Mouse (Mus musculus): ENCODE measurements around the gene Rpap3. TPM values are rescaled to one million over a fixed set of nuclear protein-coding genes. Genes with fewer than 3 reads are reported as not detected.

Rpap3 gene
- total and polyA plus RNA-seq, 3 experiments, result 4.4 to 14.2 (median 12.7) TPM

- H3K4me3 ChIP-seq, result no peak overlapping the region
- WGBS, result 63% methylated on average over 6 of the region's 6 CpGs
- TF ChIP-seq EP300 (IDR thresholded peaks at IDR 0.05; ENCODE audit: insufficient read depth, low read depth, low read length) (no peak), POLR2A (IDR thresholded peaks at IDR 0.05; ENCODE audit: insufficient read depth, low read depth, low read length) (no peak), CTCF (IDR thresholded peaks at IDR 0.05) (no peak)
- intact Hi-C loops (cut with DNase I), result no loop called here
- DNase-seq, result no peak
- H3K9ac ChIP-seq (ENCODE audit: low read depth, low read length), result no peak overlapping the region
- peaks cover 27% of the 10 kb centered on the region for H3K4me1 ChIP-seq (ENCODE audit: control insufficient read depth, insufficient read depth, low read length)
- H3K27me3 ChIP-seq (ENCODE audit: control insufficient read depth, insufficient read depth, low read length), result no peaks in the 10 kb centered on the region
- no peak overlapping the region for H3K27ac ChIP-seq
- H3K36me3 ChIP-seq (ENCODE audit: control insufficient read depth, insufficient read depth, low read length), result no peaks in the 10 kb centered on the region
- no peaks in the 10 kb centered on the region for H3K79me2 ChIP-seq (replicated peaks; ENCODE audit: control insufficient read depth, insufficient read depth, low read length)
Measured at GRCm38 (mm10) chr15:97725198-97725785, 19.7 kb upstream of the Rpap3 start.

GRCm38 (mm10) chr15:97724346-97725197 lies 18.9 kb upstream of the Rpap3 start:
- Histone ChIP-seq H3K79me2 (replicated peaks; ENCODE audit: control insufficient read depth, insufficient read depth, low read length) (no peaks in the 10 kb centered on the region), H3K27ac (no peak overlapping the region), H3K9ac (ENCODE audit: low read depth, low read length) (no peak overlapping the region), H3K4me3 (no peak overlapping the region), H3K4me1 (ENCODE audit: control insufficient read depth, insufficient read depth, low read length) (peaks cover 22% of the 10 kb centered on the region), H3K27me3 (ENCODE audit: control insufficient read depth, insufficient read depth, low read length) (no peaks in the 10 kb centered on the region), H3K36me3 (ENCODE audit: control insufficient read depth, insufficient read depth, low read length) (no peaks in the 10 kb centered on the region)
- WGBS, result 94% methylated on average over 17 of the region's 17 CpGs
- no peak for DNase-seq
- intact Hi-C loops (cut with DNase I), result no loop called here
- no peak for TF ChIP-seq CTCF (IDR thresholded peaks at IDR 0.05)
- TF ChIP-seq POLR2A (IDR thresholded peaks at IDR 0.05; ENCODE audit: insufficient read depth, low read depth, low read length), result no peak
- TF ChIP-seq EP300 (IDR thresholded peaks at IDR 0.05; ENCODE audit: insufficient read depth, low read depth, low read length), result no peak

GRCm38 (mm10) chr15:97723536-97724345 lies 18.1 kb upstream of the Rpap3 start:
- no peak for DNase-seq
- no peak overlapping the region for H3K27ac ChIP-seq
- H3K4me1 ChIP-seq (ENCODE audit: control insufficient read depth, insufficient read depth, low read length), result peaks cover 22% of the 10 kb centered on the region
- H3K4me3 ChIP-seq, result no peak overlapping the region
- no peak overlapping the region for H3K9ac ChIP-seq (ENCODE audit: low read depth, low read length)
- WGBS, result 85% methylated on average over 6 of the region's 6 CpGs
- TF ChIP-seq POLR2A (IDR thresholded peaks at IDR 0.05; ENCODE audit: insufficient read depth, low read depth, low read length) (no peak), EP300 (IDR thresholded peaks at IDR 0.05; ENCODE audit: insufficient read depth, low read depth, low read length) (no peak)
- H3K36me3 ChIP-seq (ENCODE audit: control insufficient read depth, insufficient read depth, low read length), result no peaks in the 10 kb centered on the region
- intact Hi-C loops (cut with DNase I), result no loop called here
- no peaks in the 10 kb centered on the region for H3K27me3 ChIP-seq (ENCODE audit: control insufficient read depth, insufficient read depth, low read length)
- no peaks in the 10 kb centered on the region for H3K79me2 ChIP-seq (replicated peaks; ENCODE audit: control insufficient read depth, insufficient read depth, low read length)

- no peak overlapping the region for H3K4me3 ChIP-seq
- H3K79me2 ChIP-seq (replicated peaks; ENCODE audit: control insufficient read depth, insufficient read depth, low read length), result no peaks in the 10 kb centered on the region
- peak in 1 of 2 experiments; percentile 32 for DNase-seq
- intact Hi-C loops (cut with DNase I), result no loop called here
- no peak for TF ChIP-seq EP300 (IDR thresholded peaks at IDR 0.05; ENCODE audit: insufficient read depth, low read depth, low read length)
- TF ChIP-seq CTCF (IDR thresholded peaks at IDR 0.05), result no peak
- TF ChIP-seq POLR2A (IDR thresholded peaks at IDR 0.05; ENCODE audit: insufficient read depth, low read depth, low read length), result no peak
- peak overlapping the region; percentile 93 for H3K27ac ChIP-seq
- peaks cover 23% of the 10 kb centered on the region for H3K4me1 ChIP-seq (ENCODE audit: control insufficient read depth, insufficient read depth, low read length)
- WGBS, result 57% methylated on average over 15 of the region's 15 CpGs
- H3K9ac ChIP-seq (ENCODE audit: low read depth, low read length), result no peak overlapping the region; the same call in 1 of the 2 replicates
- no peaks in the 10 kb centered on the region for H3K36me3 ChIP-seq (ENCODE audit: control insufficient read depth, insufficient read depth, low read length)
- no peaks in the 10 kb centered on the region for H3K27me3 ChIP-seq (ENCODE audit: control insufficient read depth, insufficient read depth, low read length)
Measured at GRCm38 (mm10) chr15:97721008-97721701, 15.5 kb upstream of the Rpap3 start.

- Histone ChIP-seq H3K4me1 (ENCODE audit: control insufficient read depth, insufficient read depth, low read length) (peaks cover 23% of the 10 kb centered on the region), H3K4me3 (peak overlapping the region; percentile 13), H3K27me3 (ENCODE audit: control insufficient read depth, insufficient read depth, low read length) (no peaks in the 10 kb centered on the region), H3K79me2 (replicated peaks; ENCODE audit: control insufficient read depth, insufficient read depth, low read length) (no peaks in the 10 kb centered on the region), H3K27ac (peak overlapping the region; percentile 93), H3K36me3 (ENCODE audit: control insufficient read depth, insufficient read depth, low read length) (no peaks in the 10 kb centered on the region), H3K9ac (ENCODE audit: low read depth, low read length) (peak overlapping the region; percentile 54)
- DNase-seq, result peak; percentile 60 to 66
- 29% methylated on average over 12 of the region's 12 CpGs for WGBS
- intact Hi-C loops (cut with DNase I), result no loop called here
- TF ChIP-seq EP300 (IDR thresholded peaks at IDR 0.05; ENCODE audit: insufficient read depth, low read depth, low read length) (0 out of 2 replicates have a peak, but pooled peaks have one; percentile 50), POLR2A (IDR thresholded peaks at IDR 0.05; ENCODE audit: insufficient read depth, low read depth, low read length) (peak; percentile 75), CTCF (IDR thresholded peaks at IDR 0.05) (no peak)
Measured at GRCm38 (mm10) chr15:97720026-97720675, 14.5 kb upstream of the Rpap3 start.

All from heart, adult 2 months (tissue).